Mouse (Mus musculus) forebrain, embryonic 14.5 days (tissue): ENCODE data around the gene Kif19a. TPM values are rescaled to one million over a fixed set of nuclear protein-coding genes. Genes with fewer than 3 reads are reported as not detected.
A peak's percentile ranks its signal among the peaks of the same experiment; 100 is the strongest.

ENCODE experiments used
- ATAC-seq: fragments of 200-750 bp; cut with Nextera tagmentation; 2 replicates; pipeline ENCODE4 v1.8.0; 2017; ENCODE audit warnings: mild to moderate bottlenecking, moderate library complexity
- DNase-seq: peaks from one replicate; pipeline ENCODE4 v3.0.0-alpha.2; 2015; ENCODE audit warnings: low spot score
- H3K27ac ChIP-seq: fragments of 300-500 bp; sonication (generic); 2 replicates; pipeline ENCODE4 v1.5.1; 2014; ENCODE audit warnings: low read depth, mild to moderate bottlenecking, control low read depth, low read length, moderate library complexity
- H3K27me3 ChIP-seq: fragments of 300-500 bp; sonication (generic); replicated peaks from 2 replicates; pipeline ENCODE4 v1.6.1; 2014; ENCODE audit warnings: low read length, control low read depth, mixed read lengths; ENCODE audit not compliant: control insufficient read depth, insufficient read depth
- H3K36me3 ChIP-seq: fragments of 300-500 bp; sonication (generic); 2 replicates; pipeline ENCODE4 v1.6.1; 2014; ENCODE audit warnings: low read length, control low read depth; ENCODE audit not compliant: control insufficient read depth, insufficient read depth
- H3K4me1 ChIP-seq: fragments of 300-500 bp; sonication (generic); 2 replicates; pipeline ENCODE4 v1.6.1; 2014; ENCODE audit warnings: antibody characterized with exemption, low read length, control low read depth; ENCODE audit not compliant: control insufficient read depth, insufficient read depth
- H3K4me2 ChIP-seq: fragments of 300-500 bp; sonication (generic); 2 replicates; pipeline ENCODE4 v1.6.1; 2014; ENCODE audit warnings: mild to moderate bottlenecking, control low read depth, low read length
- H3K4me3 ChIP-seq: fragments of 300-500 bp; sonication (generic); 2 replicates; pipeline ENCODE4 v1.5.1; 2014; ENCODE audit warnings: low read depth, low read length, control low read depth
- H3K9ac ChIP-seq: fragments of 300-500 bp; sonication (generic); 2 replicates; pipeline ENCODE4 v1.6.1; 2014; ENCODE audit warnings: mild to moderate bottlenecking, low read length, control low read depth, moderate library complexity
- H3K9me3 ChIP-seq: fragments of 300-500 bp; sonication (generic); replicated peaks from 2 replicates; pipeline ENCODE4 v1.6.1; 2016; ENCODE audit warnings: low read length, control low read depth, mixed read lengths; ENCODE audit not compliant: control insufficient read depth
- WGBS: fragments of 180-500 bp; shearing (Covaris S2); extraction: QIAGEN DNeasy Blood & Tissue Kit; methylation state at CpG from one replicate; pipeline ENCODE4 v1.1.7; 2014; 5-methylcytosine and 5-hydroxymethylcytosine counted together
- polyA plus RNA-seq: library from polyadenylated mRNA; unstranded; fragments of >200 nt; fragmentation: Nextera tagmentation; extraction: Ambion mirVana; gene quantifications from 2 replicates; pipeline ENCODE4 v1.2.1, GENCODE M21; 2014

Gene Kif19a
- polyA plus RNA-seq, 1 experiment from 2014 or later = 0.34 TPM

DNA sequence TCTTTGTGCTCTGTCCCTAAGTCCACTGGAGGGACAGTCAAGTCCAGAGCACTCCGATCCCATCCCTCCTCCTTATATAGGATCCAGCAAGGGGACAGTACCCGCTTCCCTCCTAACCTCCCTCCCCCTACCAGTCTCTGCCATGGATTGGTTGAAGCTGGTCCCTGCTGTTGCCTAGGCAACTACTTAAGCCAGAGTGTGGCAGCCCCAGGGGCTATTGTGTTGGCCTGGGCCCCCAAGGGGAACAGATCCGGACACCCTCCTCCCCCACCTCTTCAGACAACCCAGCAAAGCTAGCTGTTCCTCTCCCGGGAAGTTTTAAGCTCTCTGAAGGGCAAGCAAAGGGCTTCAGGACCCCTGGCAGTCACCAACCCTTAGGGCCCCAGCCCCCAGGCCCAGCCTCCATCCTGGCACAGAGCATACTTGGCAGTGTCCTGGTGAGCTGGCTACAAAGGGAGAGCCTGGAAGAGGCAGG lies 30.7 kb downstream of the Kif19a start, which contains the start of gene Btbd17:
Btbd17 (minus strand) TSS at position 98 of the 475 bp plus-strand sequence.
- no peaks in the 10 kb centered on the region for H3K9me3 ChIP-seq
- H3K27ac ChIP-seq = peak within 1 kb of the TSS; percentile 100
- peak within 1 kb of the TSS; percentile 92 for H3K4me2 ChIP-seq
- DNase-seq (peak; percentile 94), ATAC-seq (peak; percentile 80)
- peak within 1 kb of the TSS; percentile 61 for H3K9ac ChIP-seq
- WGBS = 0% methylated on average over 4 of the region's 4 CpGs
- H3K27me3 ChIP-seq = no peaks in the 10 kb centered on the region
- peaks cover 47% of the 10 kb centered on the region for H3K4me1 ChIP-seq
- no peaks in the 10 kb centered on the region for H3K36me3 ChIP-seq
- peak within 1 kb of the TSS; percentile 30 for H3K4me3 ChIP-seq

GRCm38 (mm10) chr11:114797176-114797575 lies 32.0 kb downstream of the Kif19a start:
- H3K36me3 ChIP-seq = no peaks in the 10 kb centered on the region
- peak overlapping the region; percentile 100; the same call in 1 of the 2 replicates for H3K27ac ChIP-seq
- H3K9me3 ChIP-seq = no peaks in the 10 kb centered on the region
- no peak for DNase-seq
- H3K4me3 ChIP-seq = no peak overlapping the region
- 86% methylated on average over 7 of the region's 7 CpGs for WGBS
- no peak overlapping the region for H3K4me2 ChIP-seq
- H3K4me1 ChIP-seq = peaks cover 43% of the 10 kb centered on the region
- no peaks in the 10 kb centered on the region for H3K27me3 ChIP-seq
- no peak for ATAC-seq
- no peak overlapping the region for H3K9ac ChIP-seq

- no peaks in the 10 kb centered on the region for H3K9me3 ChIP-seq
- ATAC-seq = no peak
- WGBS = 88% methylated on average over 3 of the region's 3 CpGs
Observed at GRCm38 (mm10) chr11:114797981-114798380, 32.8 kb downstream of the Kif19a start.

GRCm38 (mm10) chr11:114798624-114799023 lies 33.4 kb downstream of the Kif19a start, which contains the start of gene Gpr142:
Gene Gpr142, plus strand, starts transcription at chr11:114798924.
- DNase-seq = no peak
- WGBS = 95% methylated on average over 3 of the region's 3 CpGs

More at GRCm38 (mm10) chr11:114797981-114798380, 32.8 kb downstream of the Kif19a start:
- peaks cover 39% of the 10 kb centered on the region for H3K4me1 ChIP-seq
- no peak overlapping the region for H3K4me2 ChIP-seq
- H3K4me3 ChIP-seq = no peak overlapping the region
- H3K27ac ChIP-seq = no peak overlapping the region
- H3K36me3 ChIP-seq = no peaks in the 10 kb centered on the region
- DNase-seq = no peak
- no peak overlapping the region for H3K9ac ChIP-seq
- H3K27me3 ChIP-seq = no peaks in the 10 kb centered on the region

DNA sequence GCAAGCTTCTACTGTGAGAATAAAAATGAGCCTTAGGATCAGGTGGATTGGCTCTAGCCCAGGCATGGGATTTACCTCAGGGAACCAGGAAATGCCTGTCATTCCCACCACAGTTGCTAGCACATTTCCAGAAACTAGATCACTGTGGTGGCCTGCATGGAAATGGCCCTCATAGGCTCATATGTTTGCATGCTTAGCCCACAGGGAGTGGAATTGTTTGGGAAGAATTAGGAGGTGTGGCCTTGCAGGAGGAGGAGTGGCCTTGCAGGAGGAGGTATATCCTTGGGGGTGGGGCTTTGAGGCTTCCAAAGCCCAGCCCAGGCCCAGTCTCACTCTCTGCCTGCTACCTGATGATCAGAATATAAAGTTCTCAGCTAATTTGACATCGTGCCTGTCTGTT lies 36.7 kb downstream of the Kif19a start:
- Histone ChIP-seq H3K9ac (no peak overlapping the region), H3K4me1 (peaks cover 16% of the 10 kb centered on the region), H3K9me3 (no peaks in the 10 kb centered on the region), H3K4me3 (no peak overlapping the region), H3K4me2 (no peak overlapping the region), H3K27me3 (no peaks in the 10 kb centered on the region), H3K36me3 (no peaks in the 10 kb centered on the region), H3K27ac (no peak overlapping the region)
- DNase-seq (no peak), ATAC-seq (no peak)
- 82% methylated on average over 1 of the region's 1 CpGs for WGBS

More at GRCm38 (mm10) chr11:114798624-114799023, 33.4 kb downstream of the Kif19a start, which contains the start of gene Gpr142:
- Histone ChIP-seq H3K4me1 (peaks cover 38% of the 10 kb centered on the region), H3K9me3 (no peaks in the 10 kb centered on the region), H3K9ac (no peak within 1 kb of the TSS), H3K4me3 (no peak within 1 kb of the TSS), H3K4me2 (no peak within 1 kb of the TSS), H3K27ac (no peak within 1 kb of the TSS), H3K27me3 (no peaks in the 10 kb centered on the region), H3K36me3 (no peaks in the 10 kb centered on the region)
- no peak for ATAC-seq

DNA sequence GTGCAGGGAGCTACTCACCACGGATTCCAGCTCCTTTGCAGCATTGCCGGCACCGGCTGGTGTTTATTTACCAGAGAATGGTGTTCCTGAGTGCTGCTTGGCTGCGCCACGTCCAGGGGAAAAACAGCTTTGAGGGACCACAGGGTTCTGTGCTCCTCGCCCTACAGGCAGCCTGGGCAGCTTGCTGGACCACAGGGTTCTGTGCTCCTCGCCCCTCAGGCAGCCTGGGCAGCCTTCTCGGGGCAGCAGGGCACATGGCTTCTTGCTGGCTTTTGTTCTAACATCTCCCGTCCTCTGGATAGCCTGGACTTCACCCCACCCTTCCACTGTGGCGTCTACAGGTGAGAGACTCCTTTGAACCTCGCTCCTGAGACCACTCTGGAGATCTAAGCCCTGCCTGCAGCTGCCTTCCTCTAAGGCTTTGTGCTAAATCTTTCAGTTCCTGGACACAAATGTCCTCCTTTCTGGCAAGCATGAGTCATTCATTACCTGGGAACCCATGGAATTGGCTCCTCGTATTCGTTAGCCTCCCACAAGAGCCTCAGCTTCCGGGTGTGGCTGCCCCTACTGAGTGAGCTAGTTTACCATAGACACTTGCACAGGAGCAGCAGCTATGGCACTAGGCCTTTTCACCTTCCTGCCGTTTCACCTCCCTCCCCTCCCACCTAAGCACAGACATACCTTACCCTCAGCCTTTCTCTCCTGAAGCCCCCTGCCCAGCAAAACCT lies 37.5 kb downstream of the Kif19a start:
- DNase-seq = no peak
- no peak overlapping the region for H3K4me2 ChIP-seq
- H3K27ac ChIP-seq = no peak overlapping the region
- WGBS = 60% methylated on average over 15 of the region's 15 CpGs
- H3K4me3 ChIP-seq = no peak overlapping the region
- H3K9me3 ChIP-seq = no peaks in the 10 kb centered on the region
- no peaks in the 10 kb centered on the region for H3K36me3 ChIP-seq
- no peaks in the 10 kb centered on the region for H3K27me3 ChIP-seq
- peak overlapping the region; percentile 4; the same call in 1 of the 2 replicates for H3K9ac ChIP-seq
- ATAC-seq = no peak
- peaks cover 23% of the 10 kb centered on the region for H3K4me1 ChIP-seq

GRCm38 (mm10) chr11:114803990-114804389 lies 38.8 kb downstream of the Kif19a start:
- H3K9me3 ChIP-seq = no peaks in the 10 kb centered on the region
- DNase-seq = no peak
- H3K27ac ChIP-seq = no peak overlapping the region
- H3K36me3 ChIP-seq = no peaks in the 10 kb centered on the region
- no peak overlapping the region for H3K9ac ChIP-seq
- ATAC-seq = 0 out of 2 replicates have a peak, but pooled peaks have one; percentile 11
- H3K27me3 ChIP-seq = no peaks in the 10 kb centered on the region
- 21% methylated on average over 8 of the region's 8 CpGs for WGBS
- H3K4me2 ChIP-seq = no peak overlapping the region
- peaks cover 24% of the 10 kb centered on the region for H3K4me1 ChIP-seq
- no peak overlapping the region for H3K4me3 ChIP-seq

DNA sequence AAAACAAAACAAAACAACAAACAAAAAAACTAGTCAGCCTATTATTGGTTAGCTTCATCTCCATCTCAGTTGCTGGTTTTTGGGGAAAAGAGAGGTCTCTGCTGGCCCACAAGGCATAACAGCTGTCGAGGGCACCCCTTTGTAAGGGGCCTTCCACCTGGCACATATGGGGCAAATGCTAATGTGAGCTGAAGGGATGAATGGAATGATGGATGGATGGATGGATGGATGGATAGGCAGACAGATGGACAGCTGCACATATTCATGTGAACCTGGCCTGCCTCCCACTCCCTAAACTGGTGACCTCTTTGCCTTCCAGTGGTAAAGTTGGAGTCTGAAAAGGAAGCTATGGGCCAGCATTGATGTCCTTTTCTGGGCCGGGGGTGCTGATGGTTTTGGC lies 41.8 kb downstream of the Kif19a start:
- peaks cover 24% of the 10 kb centered on the region for H3K4me1 ChIP-seq
- no peak overlapping the region for H3K4me2 ChIP-seq
- peak; percentile 28; the same call in 1 of the 2 replicates for ATAC-seq
- H3K9me3 ChIP-seq = no peaks in the 10 kb centered on the region
- peak; percentile 28 for DNase-seq
- H3K27ac ChIP-seq = no peak overlapping the region
- H3K27me3 ChIP-seq = no peaks in the 10 kb centered on the region
- H3K4me3 ChIP-seq = no peak overlapping the region
- H3K9ac ChIP-seq = no peak overlapping the region
- 41% methylated on average over 2 of the region's 2 CpGs for WGBS
- H3K36me3 ChIP-seq = no peaks in the 10 kb centered on the region
